Mouse (Mus musculus) heart, postnatal 25 days (tissue): ENCODE measurements around the gene Dhrs7b. TPM values are rescaled to one million over a fixed set of nuclear protein-coding genes. Genes with fewer than 3 reads are reported as not detected.
"Not testable (repeated sequence)": the region's sequence is repeated elsewhere in the genome, so short reads cannot be mapped to it uniquely, and the experiment has no call there.

ENCODE experiments used
- DNase-seq: peaks from one replicate; pipeline ENCODE4 v3.0.0; 2022; ENCODE audit warnings: low spot score
- intact Hi-C: fragments of 180-260 bp; cut with DNase I; formaldehyde crosslinking; loops from one replicate; pipeline ENCODE4 v1.15.1; 2025
- total RNA-seq, 2 experiments: library from RNA; stranded (reverse); gene quantifications; 2 replicates each; pipeline ENCODE4 v1.2.3; 2021

Dhrs7b gene
- total RNA-seq, 2 experiments from 2014 or later: 20.1 to 20.8 TPM

GRCm38 (mm10) chr11:60886986-60887385 lies 56.6 kb downstream of the Dhrs7b start:
- DNase-seq, intact Hi-C loops: not testable (repeated sequence)

DNA sequence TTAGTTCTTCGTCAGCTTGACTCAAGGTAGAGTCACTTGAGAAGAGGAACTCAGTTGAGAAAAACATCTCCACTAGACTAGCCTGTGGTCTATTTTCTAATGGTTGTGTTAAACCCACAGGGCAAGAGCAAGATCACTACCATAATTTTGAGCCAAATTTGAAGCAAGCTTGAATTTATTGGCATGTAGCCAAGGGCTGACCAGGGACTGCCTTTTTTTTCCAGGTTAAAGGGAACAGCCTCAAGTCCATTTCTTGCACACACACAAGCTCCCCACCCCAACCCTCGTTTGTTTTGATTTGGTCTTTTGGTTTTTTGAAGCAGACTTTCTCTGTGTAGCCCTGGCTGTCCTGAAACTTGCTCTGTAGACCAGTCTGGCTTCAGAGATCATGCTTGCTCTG lies 59.4 kb downstream of the Dhrs7b start:
- intact Hi-C loops: no loop called here
- no peak for DNase-seq

DNA sequence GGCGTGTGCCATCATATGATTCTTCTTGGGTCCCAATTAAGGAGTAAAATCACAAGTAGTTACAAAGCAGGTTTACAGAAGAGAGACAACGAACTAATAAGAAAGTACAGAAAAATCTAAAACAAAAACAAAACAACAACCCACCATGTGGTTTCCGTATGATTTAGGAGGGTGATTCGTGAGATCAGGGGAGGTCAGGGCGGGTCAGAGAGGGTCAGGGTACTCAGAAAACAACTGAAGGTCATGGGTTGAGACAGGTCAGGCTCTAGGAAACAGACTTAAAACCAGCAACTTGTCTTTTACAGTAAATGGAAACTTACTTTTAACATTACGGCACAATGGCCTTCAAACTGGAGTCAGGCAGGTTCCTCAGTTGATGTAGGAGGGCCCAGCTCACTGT lies 59.9 kb downstream of the Dhrs7b start:
- intact Hi-C loops: no loop called here
- no peak for DNase-seq

DNA sequence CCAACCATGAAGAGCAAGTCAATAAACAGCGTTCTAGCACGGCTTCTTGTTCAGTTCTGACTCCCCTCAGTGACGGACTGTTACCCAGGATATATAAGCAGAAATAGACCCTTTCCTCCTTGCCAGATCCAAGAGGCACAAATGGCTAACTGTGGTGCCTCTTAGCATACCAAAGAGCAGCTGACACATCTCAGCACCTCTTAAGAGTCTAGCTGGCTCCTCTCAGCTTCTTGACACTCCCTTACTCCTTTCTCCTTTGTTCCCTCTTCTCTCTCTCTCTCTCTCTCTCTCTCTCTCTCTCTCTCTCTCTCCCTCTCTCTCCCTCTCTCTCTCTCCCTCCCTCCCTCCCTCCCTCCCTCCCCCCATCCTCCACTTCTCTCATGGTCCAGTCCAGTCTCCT lies 60.3 kb downstream of the Dhrs7b start:
- no peak for DNase-seq
- intact Hi-C loops: no loop called here

GRCm38 (mm10) chr11:60895915-60896314 lies 65.5 kb downstream of the Dhrs7b start:
- no peak for DNase-seq
- intact Hi-C loops: no loop called here

GRCm38 (mm10) chr11:60902001-60902400 lies 71.6 kb downstream of the Dhrs7b start:
- DNase-seq: no peak
- intact Hi-C loops: no loop called here

DNA sequence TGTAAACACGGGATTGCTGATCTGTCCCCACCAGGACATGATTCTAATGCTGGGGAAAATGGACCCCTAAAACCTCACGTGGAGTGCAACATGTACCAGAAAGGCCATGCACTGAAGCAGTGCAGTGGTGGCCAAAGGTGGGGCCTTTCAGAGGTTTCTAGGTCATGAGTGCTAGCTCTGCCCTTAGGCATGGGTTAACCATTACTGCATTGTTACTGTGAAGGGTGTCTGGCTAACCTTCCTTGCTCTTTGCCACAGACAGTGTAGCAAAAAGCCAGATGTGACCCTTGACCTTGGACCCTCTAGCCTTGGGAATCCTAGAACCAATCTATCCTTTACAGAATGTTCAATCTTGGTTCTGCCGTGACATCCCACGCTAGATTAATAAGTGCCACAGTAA lies 72.1 kb downstream of the Dhrs7b start:
- no peak for DNase-seq
- intact Hi-C loops: no loop called here

- no peak for DNase-seq
- intact Hi-C loops: no loop called here
Measured at GRCm38 (mm10) chr11:60903661-60904061, 73.2 kb downstream of the Dhrs7b start.

GRCm38 (mm10) chr11:60905407-60906120 lies 75.1 kb downstream of the Dhrs7b start:
- intact Hi-C loops: loop anchor here (5.0 kb wide), 1 partner anchor 187 kb away; no protein-coding TSS in a partner anchor
- DNase-seq: no peak

- intact Hi-C loops: loop anchor here (5.0 kb wide), 1 partner anchor 186 kb away; no protein-coding TSS in a partner anchor
- DNase-seq: no peak
Measured at GRCm38 (mm10) chr11:60906449-60906848, 76.0 kb downstream of the Dhrs7b start.

- DNase-seq: no peak
- intact Hi-C loops: loop anchor here (5.0 kb wide), 1 partner anchor 184 kb away; no protein-coding TSS in a partner anchor
Measured at GRCm38 (mm10) chr11:60908073-60908472, 77.6 kb downstream of the Dhrs7b start.

GRCm38 (mm10) chr11:60909626-60910025 lies 79.2 kb downstream of the Dhrs7b start:
- DNase-seq: no peak
- intact Hi-C loops: loop anchor here (5.0 kb wide), 1 partner anchor 183 kb away; no protein-coding TSS in a partner anchor

Other genes with a start within 250 kb of the Dhrs7b start
- gene Llgl1, start 130.9 kb upstream of the Dhrs7b start, total RNA-seq: 10 to 100 TPM; 11.4 to 12.3 TPM
- gene Flii, start 103.4 kb upstream of the Dhrs7b start, total RNA-seq: 100 to 1,000 TPM; 112 to 120 TPM
- 10 to 100 TPM; 31.6 to 32.9 TPM for gene Mief2, start 102.2 kb upstream of the Dhrs7b start, total RNA-seq
- 1 to 10 TPM; 4.1 to 4.2 TPM for gene Top3a, start 53.3 kb upstream of the Dhrs7b start, total RNA-seq
- 10 to 100 TPM; 13.4 to 16.3 TPM for gene Smcr8, start 53.1 kb upstream of the Dhrs7b start, total RNA-seq
- gene Shmt1, start 18.9 kb upstream of the Dhrs7b start, total RNA-seq: 10 to 100 TPM in 1 of 2 experiments, 1 to 10 TPM in 1; 5.1 to 12.6 TPM
- 10 to 100 TPM; 27.6 to 28.0 TPM for gene Tmem11, start 48.6 kb downstream of the Dhrs7b start, total RNA-seq
- gene Natd1, start 84.1 kb downstream of the Dhrs7b start, total RNA-seq: 10 to 100 TPM; 14.6 to 14.9 TPM
- 10 to 100 TPM; 73.6 to 81.8 TPM for gene Map2k3, start 101.4 kb downstream of the Dhrs7b start, total RNA-seq
- 10 to 100 TPM; 25.2 to 28.6 TPM for gene Kcnj12, start 191.9 kb downstream of the Dhrs7b start, total RNA-seq